Mouse (Mus musculus): ENCODE data around the gene Hic1.

Gene Hic1

DNA sequence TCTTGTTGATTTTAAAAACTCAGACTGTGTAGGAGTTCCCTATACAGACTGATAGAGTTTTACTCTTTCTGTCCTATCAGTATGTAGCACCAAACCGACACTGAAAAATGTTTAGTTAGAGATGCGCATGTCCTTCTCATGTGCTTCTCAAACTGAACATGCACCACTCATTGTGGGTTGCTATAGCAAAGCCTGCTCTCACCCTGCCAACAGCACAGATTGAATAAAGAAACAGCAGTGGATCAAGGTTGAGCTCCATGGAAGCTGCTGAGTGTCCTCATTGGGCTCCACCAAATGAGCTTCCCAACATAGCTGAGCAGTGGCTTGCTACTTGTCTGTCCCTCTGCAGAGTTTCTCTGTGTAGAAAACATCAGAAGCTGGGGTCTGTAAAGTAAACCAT lies 51.2 kb downstream of the Hic1 start:
- no peak for DNase-seq (ENCODE audit: low spot score in 2 of 2)

DNA sequence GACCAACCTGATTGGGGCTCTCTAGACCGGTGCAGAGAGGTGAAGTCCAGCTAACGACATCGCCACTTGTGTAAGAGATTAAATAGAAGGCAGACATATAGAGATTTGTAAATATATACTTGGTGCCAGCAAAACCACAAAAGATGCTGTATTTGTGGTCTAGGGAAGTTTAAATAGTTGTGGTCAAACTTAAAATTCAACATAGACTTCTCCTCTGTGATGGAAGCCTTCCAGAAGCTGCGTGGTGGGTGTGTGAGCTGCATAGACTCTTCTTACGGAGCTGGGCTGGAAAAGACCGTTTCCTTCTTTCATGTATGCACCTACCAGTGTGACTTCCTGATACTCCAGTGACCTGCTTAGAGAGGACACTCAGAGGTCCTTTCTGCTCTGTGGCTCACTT lies 52.9 kb downstream of the Hic1 start:
- no peak for DNase-seq (ENCODE audit: low spot score in 2 of 2)

All from natural killer cell, adult 2 months (primary cell).